Mouse (Mus musculus) lung, postnatal 10 days (tissue): ENCODE measurements at regions not wholly inside any gene's neighbourhood (a gene's known extent, or its start where the extent isn't known, plus 50 kb on each side); places are given as distances from the start of the nearest gene placed in this dataset.
A peak's percentile ranks its signal among the peaks of the same experiment; 100 is the strongest.

Experiments
- DNase-seq: peaks from one replicate; pipeline ENCODE4 v3.0.0; 2021

DNA sequence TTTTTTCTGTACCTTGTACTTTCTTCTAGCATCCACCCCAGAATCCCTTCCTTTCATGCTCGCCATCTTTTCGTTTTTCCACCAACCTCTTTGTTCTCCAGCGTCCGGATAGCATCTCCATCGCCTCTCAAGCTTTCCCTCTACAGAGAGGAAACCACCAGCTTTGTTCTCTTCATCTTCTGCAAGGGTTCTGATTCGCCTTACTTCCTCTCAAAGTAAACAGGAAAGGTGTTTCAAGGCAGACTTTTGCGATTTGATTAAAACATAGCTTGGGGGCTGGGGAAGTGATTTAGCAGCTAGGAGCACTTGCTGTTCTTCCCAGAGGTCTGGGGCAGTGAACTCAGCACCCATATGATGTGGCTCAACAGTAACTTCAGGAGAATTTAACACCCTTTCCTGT lies 71.4 kb downstream of the Emp1 start:
- DNase-seq = no peak

GRCm38 (mm10) chr6:135436315-135436714 lies 74.0 kb downstream of the Emp1 start:
- no peak for DNase-seq

GRCm38 (mm10) chr6:135438271-135438670 lies 75.9 kb downstream of the Emp1 start:
- DNase-seq = no peak

DNA sequence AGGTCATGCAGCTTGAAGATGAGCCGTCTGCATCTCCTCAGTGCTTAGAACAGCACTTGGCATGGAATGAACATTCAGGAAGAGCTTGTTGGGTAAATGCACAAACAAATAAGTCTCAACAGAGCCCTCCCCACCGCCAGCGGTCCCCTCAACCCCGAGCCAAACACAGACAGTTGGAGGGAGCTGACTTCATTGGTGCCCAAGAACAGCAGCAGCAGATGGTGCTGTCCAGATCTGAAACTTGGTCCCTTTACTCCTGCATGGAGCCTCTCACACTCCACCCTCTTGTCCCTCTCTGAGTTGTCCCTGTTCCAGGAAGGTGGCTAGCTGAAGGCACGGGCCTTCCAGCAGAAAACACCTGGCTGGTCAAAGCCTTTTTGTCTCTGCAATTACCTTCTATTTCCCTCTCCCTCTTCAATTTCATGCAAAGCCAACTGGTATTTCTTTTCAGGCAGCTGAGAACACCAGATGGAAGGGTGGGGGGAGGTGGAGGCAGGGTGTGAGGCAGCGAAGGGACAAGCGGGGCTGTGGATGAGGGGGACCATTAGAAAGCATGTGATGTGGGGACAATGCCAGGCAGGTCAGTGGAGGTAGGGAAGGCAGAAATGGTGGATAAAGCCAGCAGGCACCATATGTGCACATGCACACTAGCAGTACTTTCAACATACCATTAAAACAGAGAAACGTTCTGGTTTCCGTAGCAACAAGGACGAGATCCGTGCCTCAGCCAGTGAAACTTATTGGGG lies 79.0 kb downstream of the Emp1 start:
- DNase-seq = no peak

GRCm38 (mm10) chr6:135444661-135445060 lies 82.3 kb downstream of the Emp1 start:
- peak; percentile 94 for DNase-seq

DNA sequence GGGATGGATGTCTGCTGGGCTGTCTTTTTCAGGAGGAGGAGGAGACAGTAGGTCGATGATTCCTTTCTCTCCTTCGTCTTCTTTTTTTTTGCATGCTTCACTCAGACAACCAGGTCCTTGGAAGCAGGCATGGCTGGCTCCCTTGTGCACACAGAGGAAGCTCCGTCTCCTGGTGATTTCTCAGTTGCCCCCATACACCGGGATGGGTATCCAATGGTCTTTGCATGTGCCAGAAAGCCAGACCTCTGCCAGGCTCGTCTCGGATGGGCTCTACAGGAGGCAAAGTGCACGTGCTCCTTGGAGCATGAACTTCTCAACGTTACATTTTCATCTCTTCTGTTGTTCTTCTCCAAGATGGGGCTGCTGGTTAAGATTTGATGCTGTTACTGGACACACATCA lies 82.7 kb downstream of the Emp1 start:
- no peak for DNase-seq

DNA sequence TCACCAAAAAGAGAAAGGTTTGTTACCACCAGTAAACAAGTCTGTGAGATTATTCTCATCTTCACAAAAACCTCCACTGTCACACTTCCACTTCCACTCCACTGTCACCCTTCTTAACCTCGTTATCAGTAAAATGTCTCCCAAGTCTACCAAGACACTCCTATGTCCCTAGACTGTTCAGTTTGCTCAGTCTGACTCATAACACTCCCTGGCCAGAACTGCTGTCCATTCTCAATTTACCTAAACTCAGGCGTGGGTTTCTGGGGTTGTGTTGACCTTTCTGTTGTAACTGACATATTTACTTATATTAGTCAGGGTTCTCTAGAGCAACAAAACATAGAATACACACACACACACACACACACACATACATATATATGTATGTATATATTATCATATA lies 85.5 kb downstream of the Emp1 start:
- DNase-seq = no peak

- DNase-seq = no peak
Measured at GRCm38 (mm10) chr6:135449228-135449627, 86.9 kb downstream of the Emp1 start.

GRCm38 (mm10) chr6:135450573-135450972 lies 88.2 kb downstream of the Emp1 start:
- no peak for DNase-seq

GRCm38 (mm10) chr6:135451165-135451797 lies 88.9 kb downstream of the Emp1 start:
- no peak for DNase-seq

DNA sequence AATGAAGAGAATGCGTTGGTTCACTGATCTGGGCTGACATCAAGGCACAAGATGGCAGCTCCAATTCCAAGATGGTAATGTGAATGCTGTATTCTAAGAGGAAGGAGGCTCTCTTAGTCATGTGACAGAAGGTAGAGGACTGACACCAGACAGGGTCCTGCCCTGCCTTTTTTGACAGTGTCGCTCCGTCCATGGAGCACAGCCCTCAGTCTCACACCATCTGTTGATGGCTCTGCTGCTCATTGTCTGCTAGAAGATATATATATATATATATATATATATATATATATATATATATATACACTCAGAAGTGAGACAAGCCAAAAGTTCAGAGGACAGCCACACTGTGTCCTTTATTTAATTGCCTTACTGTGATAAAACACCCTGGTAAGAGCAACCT lies 90.7 kb downstream of the Emp1 start:
- no peak for DNase-seq

DNA sequence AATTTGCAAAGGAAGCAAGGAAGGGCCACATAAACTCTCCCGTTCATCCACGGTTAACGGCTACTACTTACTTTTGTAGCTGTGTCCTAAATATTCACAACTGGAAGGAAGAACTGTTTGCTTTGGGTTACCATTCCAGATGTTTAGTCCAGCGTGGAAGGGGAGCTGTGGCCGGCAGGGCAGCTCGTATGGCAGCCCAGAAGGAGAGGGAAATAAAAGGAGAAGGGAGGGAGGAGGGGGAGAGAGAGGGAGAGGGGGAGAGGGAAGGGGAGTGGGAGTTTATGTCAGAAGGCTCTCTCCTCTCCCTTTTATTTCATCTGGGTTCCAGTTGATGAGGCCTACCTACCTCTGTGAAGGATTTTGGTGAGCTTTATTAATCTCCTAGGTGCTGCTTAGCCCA lies 110.2 kb downstream of the Emp1 start:
- DNase-seq = no peak

- no peak for DNase-seq
Measured at GRCm38 (mm10) chr6:135473146-135473545, 110.8 kb downstream of the Emp1 start.

DNA sequence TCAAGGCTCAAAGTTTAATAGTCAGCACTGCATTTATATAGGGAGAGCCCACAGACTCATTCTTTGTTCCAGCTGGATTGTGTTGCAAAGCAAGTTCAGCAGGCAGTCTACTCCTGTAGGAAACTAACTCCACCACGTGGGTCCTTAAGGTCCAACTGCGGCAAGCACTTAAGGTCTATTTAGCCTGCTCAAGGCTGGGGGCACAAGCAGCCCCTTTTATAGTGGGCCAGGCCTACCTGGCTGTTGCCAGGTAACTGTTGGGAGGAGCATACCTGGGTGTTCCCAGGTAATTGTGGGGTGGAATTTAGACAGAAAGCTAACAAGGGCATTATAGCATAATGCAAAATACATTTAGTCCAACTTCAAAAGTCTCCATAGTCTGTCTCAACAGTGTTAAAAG lies 126.5 kb downstream of the Emp1 start:
- no peak for DNase-seq

DNA sequence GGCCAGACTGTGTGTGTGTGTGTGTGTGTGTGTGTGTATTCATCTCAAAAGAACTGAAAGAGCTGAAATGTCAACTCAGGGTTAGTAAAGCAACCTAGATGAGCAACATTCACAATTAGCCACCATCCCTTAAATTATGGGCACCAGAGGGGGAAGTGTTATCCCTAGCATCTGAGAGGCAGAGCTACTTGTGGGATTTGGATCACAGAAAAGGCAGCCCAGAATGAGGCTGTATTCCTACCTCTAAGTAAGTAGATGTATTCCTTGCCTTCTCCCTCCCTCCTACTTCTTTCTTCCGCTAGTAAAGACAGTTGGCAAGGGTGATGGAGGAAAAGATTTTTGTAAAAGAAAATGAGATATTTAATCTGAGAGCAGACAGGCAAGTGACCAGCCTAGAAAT lies 131.6 kb downstream of the Emp1 start:
- no peak for DNase-seq

GRCm38 (mm10) chr6:135495841-135496240 lies 133.5 kb downstream of the Emp1 start:
- peak; percentile 5 for DNase-seq

DNA sequence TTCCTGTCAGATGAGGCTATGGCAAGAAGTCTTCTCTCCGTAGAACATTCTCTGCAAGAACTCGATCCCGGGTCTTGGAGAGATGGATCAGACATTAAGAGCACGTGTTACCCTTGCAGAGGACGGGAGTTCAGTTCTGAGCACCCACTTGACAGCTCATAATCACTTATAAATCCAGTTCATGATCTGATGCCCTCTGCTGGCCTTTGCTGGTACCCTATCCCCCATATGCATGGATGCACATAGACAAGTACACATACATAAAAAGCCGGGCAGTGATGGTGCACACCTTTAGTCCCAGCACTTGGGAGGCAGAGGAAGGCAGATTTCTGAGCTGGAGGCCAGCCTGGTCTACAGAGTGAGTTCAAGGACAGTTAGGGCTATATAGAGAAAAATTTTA lies 136.2 kb downstream of the Emp1 start:
- DNase-seq = no peak

DNA sequence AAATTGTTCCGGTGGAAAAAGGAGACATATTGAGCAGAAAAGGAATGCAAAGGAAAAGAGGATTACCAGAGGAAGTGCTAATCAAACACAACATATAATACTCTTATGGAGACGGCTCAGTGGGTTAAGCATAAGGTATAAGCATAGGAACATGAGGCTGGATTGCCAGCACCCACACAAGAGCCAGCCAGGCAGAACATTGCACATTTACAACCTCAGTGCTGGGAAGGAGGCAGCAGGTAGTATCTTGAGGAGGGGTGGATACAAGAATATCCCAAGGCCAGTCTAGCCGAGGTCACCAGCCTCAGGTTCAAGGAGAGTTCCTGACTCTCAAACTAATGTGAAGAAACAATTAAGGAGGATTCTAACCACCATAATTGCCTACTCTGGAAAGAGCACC lies 138.0 kb downstream of the Emp1 start:
- no peak for DNase-seq

DNA sequence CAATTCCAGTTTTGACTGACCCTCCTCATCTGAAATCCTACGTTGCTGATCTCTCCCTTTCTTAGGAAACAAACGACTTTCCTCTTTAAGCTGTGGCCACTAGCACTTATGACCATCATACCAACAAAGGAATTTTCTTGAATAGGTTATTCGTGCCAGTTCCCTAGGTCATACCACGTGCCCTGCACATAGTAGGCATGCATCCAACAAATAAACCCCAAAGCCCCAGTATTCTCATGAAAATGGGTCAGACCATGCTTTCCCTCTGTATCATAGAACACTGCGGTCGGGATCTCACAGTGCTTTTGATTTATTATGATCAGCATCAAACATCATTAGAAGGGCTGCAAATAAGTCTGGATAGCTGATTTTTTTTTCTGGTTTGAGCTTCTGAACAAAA lies 139.4 kb downstream of the Emp1 start:
- DNase-seq = no peak

DNA sequence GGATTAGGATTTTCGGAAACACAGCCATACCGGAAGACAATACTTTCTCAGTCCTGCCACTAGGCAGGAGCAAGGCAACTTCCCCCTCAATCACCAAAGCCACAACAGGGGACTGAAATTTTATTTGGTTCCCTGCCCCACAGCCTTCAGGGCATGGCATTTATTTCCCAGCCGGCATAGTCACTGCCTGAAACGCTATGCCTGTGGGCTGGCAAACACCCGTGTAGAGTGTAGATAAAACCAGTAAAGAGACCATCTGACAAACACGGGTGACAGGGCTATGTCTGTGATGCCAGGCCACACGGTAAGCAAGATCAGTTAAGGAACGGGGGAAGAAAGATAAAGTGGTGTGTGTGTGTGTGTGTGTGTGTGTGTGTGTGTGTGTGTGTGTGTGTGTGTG lies 140.1 kb downstream of the Emp1 start:
- no peak for DNase-seq

GRCm38 (mm10) chr6:135518710-135519437 lies 156.5 kb downstream of the Emp1 start:
- no peak for DNase-seq

GRCm38 (mm10) chr6:135519438-135519803 lies 157.1 kb downstream of the Emp1 start:
- DNase-seq = no peak

DNA sequence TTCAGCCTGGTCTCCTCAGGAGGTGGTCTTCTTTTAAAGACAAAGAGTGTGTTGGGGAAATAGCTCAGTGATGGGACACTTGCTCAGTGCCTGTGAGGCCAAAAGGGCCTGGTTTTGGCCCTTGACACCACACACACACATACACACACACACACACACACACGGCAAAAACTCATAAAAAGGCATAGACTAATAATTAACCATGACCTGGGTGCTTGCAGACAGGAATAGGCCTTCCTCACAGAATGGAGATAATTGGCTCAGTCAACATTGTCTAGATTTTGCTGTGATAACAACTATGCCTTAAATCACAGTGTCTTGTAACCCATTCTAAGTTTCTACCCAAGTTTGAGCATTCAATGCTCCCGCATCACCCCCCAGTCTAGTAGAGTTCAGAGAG lies 158.5 kb downstream of the Emp1 start:
- DNase-seq = no peak

DNA sequence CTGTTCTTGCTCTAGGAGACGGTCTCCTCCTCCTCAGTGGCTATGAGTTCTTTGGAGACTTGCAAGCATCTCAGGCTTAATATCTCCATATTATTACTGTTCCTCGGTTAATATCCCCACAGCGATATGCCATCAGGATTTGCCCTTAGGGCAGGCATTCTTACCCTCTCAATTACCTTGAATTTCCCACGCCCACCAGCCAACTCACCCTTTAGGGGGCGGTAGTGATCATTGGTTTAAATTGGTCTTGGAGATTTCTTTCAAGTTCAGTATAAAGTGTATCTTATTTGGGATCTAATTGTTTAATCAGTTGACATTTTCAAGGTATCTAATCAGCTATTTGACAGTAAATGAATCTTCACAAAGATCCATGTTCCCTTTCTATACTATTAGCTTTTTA lies 162.5 kb downstream of the Emp1 start:
- DNase-seq = no peak
